Mouse (Mus musculus): ENCODE measurements around the gene Prim2.
"Not testable (repeated sequence)": the region's sequence is repeated elsewhere in the genome, so short reads cannot be mapped to it uniquely, and the experiment has no call there.

Gene Prim2

GRCm38 (mm10) chr1:33650875-33651274 is 18.7 kb downstream of the Prim2 start:
- in situ Hi-C loops (cut with MboI, MseI), result no loop called here

- in situ Hi-C loops (cut with MboI, MseI), result loop anchor here (10.0 kb wide), 1 partner anchor 1055 kb away; no protein-coding TSS in a partner anchor
Measured at GRCm38 (mm10) chr1:33649534-33650108, 20.0 kb downstream of the Prim2 start.

GRCm38 (mm10) chr1:33649021-33649420 is 20.6 kb downstream of the Prim2 start:
- in situ Hi-C loops (cut with MboI, MseI), result loop anchor here (10.0 kb wide), 1 partner anchor 1056 kb away; no protein-coding TSS in a partner anchor

- in situ Hi-C loops (cut with MboI, MseI), result loop anchor here (10.0 kb wide), 1 partner anchor 1057 kb away; no protein-coding TSS in a partner anchor
Measured at GRCm38 (mm10) chr1:33647661-33648060, 21.9 kb downstream of the Prim2 start.

- in situ Hi-C loops (cut with MboI, MseI), result loop anchor here (10.0 kb wide), 1 partner anchor 1058 kb away; no protein-coding TSS in a partner anchor
Measured at GRCm38 (mm10) chr1:33647173-33647572, 22.4 kb downstream of the Prim2 start.

GRCm38 (mm10) chr1:33645689-33646088 is 23.9 kb downstream of the Prim2 start:
- in situ Hi-C loops (cut with MboI, MseI), result loop anchor here (10.0 kb wide), 1 partner anchor 1059 kb away; no protein-coding TSS in a partner anchor

GRCm38 (mm10) chr1:33641139-33641538 is 28.5 kb downstream of the Prim2 start:
- in situ Hi-C loops (cut with MboI, MseI), result loop anchor here (10.0 kb wide), 1 partner anchor 1064 kb away; no protein-coding TSS in a partner anchor

- in situ Hi-C loops (cut with MboI, MseI), result loop anchor here (10.0 kb wide), 1 partner anchor 1065 kb away; no protein-coding TSS in a partner anchor
Measured at GRCm38 (mm10) chr1:33640089-33640488, 29.5 kb downstream of the Prim2 start.

GRCm38 (mm10) chr1:33639234-33639633 is 30.4 kb downstream of the Prim2 start:
- in situ Hi-C loops (cut with MboI, MseI), result no loop called here

- in situ Hi-C loops (cut with MboI, MseI), result no loop called here
Measured at GRCm38 (mm10) chr1:33637827-33638226, 31.8 kb downstream of the Prim2 start.

GRCm38 (mm10) chr1:33636421-33637195 is 33.0 kb downstream of the Prim2 start:
- in situ Hi-C loops (cut with MboI, MseI), result no loop called here

- in situ Hi-C loops (cut with MboI, MseI), result not testable (repeated sequence)
Measured at GRCm38 (mm10) chr1:33631002-33631618, 38.5 kb downstream of the Prim2 start.

- in situ Hi-C loops (cut with MboI, MseI), result no loop called here
Measured at GRCm38 (mm10) chr1:33627803-33628202, 41.8 kb downstream of the Prim2 start.

GRCm38 (mm10) chr1:33627070-33627469 is 42.5 kb downstream of the Prim2 start:
- in situ Hi-C loops (cut with MboI, MseI), result no loop called here

GRCm38 (mm10) chr1:33624900-33625299 is 44.7 kb downstream of the Prim2 start:
- in situ Hi-C loops (cut with MboI, MseI), result no loop called here

GRCm38 (mm10) chr1:33624441-33624840 is 45.2 kb downstream of the Prim2 start:
- in situ Hi-C loops (cut with MboI, MseI), result no loop called here

GRCm38 (mm10) chr1:33621791-33622190 is 47.8 kb downstream of the Prim2 start:
- in situ Hi-C loops (cut with MboI, MseI), result no loop called here

- in situ Hi-C loops (cut with MboI, MseI), result no loop called here
Measured at GRCm38 (mm10) chr1:33620091-33620788, 49.4 kb downstream of the Prim2 start.

- in situ Hi-C loops (cut with MboI, MseI), result not testable (repeated sequence)
Measured at GRCm38 (mm10) chr1:33616642-33617041, 53.0 kb downstream of the Prim2 start.

GRCm38 (mm10) chr1:33612100-33612499 is 57.5 kb downstream of the Prim2 start:
- in situ Hi-C loops (cut with MboI, MseI), result no loop called here

- in situ Hi-C loops (cut with MboI, MseI), result no loop called here
Measured at GRCm38 (mm10) chr1:33610026-33610721, 59.4 kb downstream of the Prim2 start.
